Mouse (Mus musculus): ENCODE results near the gene Tbc1d21. TPM values are rescaled to one million over a fixed set of nuclear protein-coding genes. Genes with fewer than 3 reads are reported as not detected.

The Tbc1d21 gene
- polyA plus RNA-seq, 1 experiment from 2014 or later, result not detected

DNA sequence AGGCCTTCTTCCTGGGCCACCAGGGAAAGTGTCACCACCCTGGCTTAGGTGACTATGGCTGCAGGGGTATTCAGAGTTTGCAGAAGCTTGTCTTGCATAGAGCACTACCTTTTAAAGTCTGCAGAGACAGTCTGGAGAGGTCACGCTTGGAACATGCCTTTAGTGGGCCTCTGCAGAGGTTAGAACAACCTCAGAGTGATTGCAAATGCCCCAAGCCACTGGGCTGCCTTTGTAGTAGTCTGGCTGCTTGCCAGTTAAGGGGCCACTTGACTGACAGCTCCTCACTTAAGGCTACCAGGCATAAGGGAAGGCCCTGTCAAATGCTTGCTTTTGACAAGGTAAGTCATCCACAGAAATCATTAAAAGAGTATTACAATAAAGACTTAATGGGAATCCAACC is 42.9 kb downstream of the Tbc1d21 start:
- Histone ChIP-seq H3K36me3 (ENCODE audit: control insufficient read depth, insufficient read depth, low read length) (no peaks in the 10 kb centered on the region), H3K4me2 (ENCODE audit: low read depth) (no peak overlapping the region), H3K4me1 (ENCODE audit: control insufficient read depth, insufficient read depth, low read length) (no peaks in the 10 kb centered on the region), H3K27me3 (ENCODE audit: control insufficient read depth, insufficient read depth, low read length) (no peaks in the 10 kb centered on the region), H3K9me3 (ENCODE audit: control insufficient read depth, low read length) (no peaks in the 10 kb centered on the region), H3K9ac (ENCODE audit: low read length) (no peak overlapping the region), H3K4me3 (ENCODE audit: low read depth, low read length) (no peak overlapping the region), H3K27ac (ENCODE audit: low read depth, low read length) (no peak overlapping the region)
- ATAC-seq (ENCODE audit: insufficient read depth, low FRiP score, low TSS enrichment) (no peak), DNase-seq (ENCODE audit: low spot score) (no peak)
- 54% methylated on average over 1 of the region's 1 CpGs for WGBS

DNA sequence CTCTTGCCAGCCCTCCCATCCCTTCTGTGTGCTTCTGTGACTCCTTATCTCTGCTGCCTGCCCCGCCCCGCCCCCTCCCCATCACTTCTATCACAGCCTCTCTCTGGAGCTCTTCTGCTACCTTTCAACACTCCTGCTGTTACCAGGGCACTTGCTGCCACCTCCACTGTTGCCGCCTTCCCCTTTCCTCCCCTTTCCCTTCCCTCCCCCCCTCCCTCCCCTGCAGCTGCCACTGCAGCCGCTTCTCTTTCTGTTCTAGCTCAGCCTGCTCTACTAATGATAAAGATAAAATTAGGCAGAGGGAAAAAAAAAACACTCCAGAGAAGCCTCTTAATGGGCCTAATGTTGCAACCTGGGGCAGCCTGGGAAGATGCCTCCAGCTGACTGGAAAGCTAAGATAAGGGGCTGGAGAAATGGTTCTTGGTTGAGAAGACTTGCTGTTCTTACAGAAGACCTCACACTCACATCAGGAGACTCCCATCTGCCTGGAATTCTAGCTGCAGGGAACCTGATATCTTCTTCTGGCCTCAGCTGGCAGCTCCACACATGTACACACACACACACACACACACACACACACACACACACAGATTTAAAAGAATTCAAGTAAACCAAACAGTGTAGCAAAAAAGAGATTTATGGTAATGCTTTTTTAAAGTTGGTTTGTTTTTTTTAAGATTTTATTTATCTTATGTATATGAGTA is 43.6 kb downstream of the Tbc1d21 start:
- no peaks in the 10 kb centered on the region for H3K4me1 ChIP-seq (ENCODE audit: control insufficient read depth, insufficient read depth, low read length)
- DNase-seq (ENCODE audit: low spot score), result no peak
- no peaks in the 10 kb centered on the region for H3K27me3 ChIP-seq (ENCODE audit: control insufficient read depth, insufficient read depth, low read length)
- H3K4me3 ChIP-seq (ENCODE audit: low read depth, low read length), result no peak overlapping the region
- ATAC-seq (ENCODE audit: insufficient read depth, low FRiP score, low TSS enrichment), result no peak
- no peak overlapping the region for H3K27ac ChIP-seq (ENCODE audit: low read depth, low read length)
- H3K36me3 ChIP-seq (ENCODE audit: control insufficient read depth, insufficient read depth, low read length), result no peaks in the 10 kb centered on the region
- no peak overlapping the region for H3K4me2 ChIP-seq (ENCODE audit: low read depth)
- no peaks in the 10 kb centered on the region for H3K9me3 ChIP-seq (ENCODE audit: control insufficient read depth, low read length)
- H3K9ac ChIP-seq (ENCODE audit: low read length), result no peak overlapping the region
- 33% methylated on average over 4 of the region's 4 CpGs for WGBS

DNA sequence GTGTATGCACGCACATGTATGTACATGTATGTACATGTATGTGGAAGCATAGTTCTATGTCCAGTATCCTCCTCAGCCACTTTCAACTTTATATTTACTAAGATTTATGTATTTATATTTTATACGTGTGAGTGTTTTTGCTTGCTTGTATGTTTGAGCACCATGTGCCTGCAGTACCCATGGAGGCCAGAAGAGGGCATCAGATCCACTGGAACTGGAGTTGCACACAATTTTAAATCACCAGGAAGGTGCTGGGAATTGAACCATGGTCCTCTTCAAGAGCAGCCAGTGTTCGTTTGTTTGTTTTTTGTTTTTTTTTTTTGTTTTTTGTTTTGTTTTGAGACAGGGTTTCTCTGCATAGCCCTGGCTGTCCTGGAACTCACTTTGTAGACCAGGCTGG is 48.6 kb downstream of the Tbc1d21 start:
- Histone ChIP-seq H3K4me3 (ENCODE audit: low read depth, low read length) (no peak overlapping the region), H3K4me2 (ENCODE audit: low read depth) (no peak overlapping the region), H3K9ac (ENCODE audit: low read length) (no peak overlapping the region), H3K27me3 (ENCODE audit: control insufficient read depth, insufficient read depth, low read length) (no peaks in the 10 kb centered on the region), H3K27ac (ENCODE audit: low read depth, low read length) (no peak overlapping the region), H3K4me1 (ENCODE audit: control insufficient read depth, insufficient read depth, low read length) (no peaks in the 10 kb centered on the region), H3K9me3 (ENCODE audit: control insufficient read depth, low read length) (no peaks in the 10 kb centered on the region), H3K36me3 (ENCODE audit: control insufficient read depth, insufficient read depth, low read length) (no peaks in the 10 kb centered on the region)
- WGBS, result 91% methylated on average over 3 of the region's 3 CpGs
- DNase-seq (ENCODE audit: low spot score) (no peak), ATAC-seq (ENCODE audit: insufficient read depth, low FRiP score, low TSS enrichment) (no peak)

DNA sequence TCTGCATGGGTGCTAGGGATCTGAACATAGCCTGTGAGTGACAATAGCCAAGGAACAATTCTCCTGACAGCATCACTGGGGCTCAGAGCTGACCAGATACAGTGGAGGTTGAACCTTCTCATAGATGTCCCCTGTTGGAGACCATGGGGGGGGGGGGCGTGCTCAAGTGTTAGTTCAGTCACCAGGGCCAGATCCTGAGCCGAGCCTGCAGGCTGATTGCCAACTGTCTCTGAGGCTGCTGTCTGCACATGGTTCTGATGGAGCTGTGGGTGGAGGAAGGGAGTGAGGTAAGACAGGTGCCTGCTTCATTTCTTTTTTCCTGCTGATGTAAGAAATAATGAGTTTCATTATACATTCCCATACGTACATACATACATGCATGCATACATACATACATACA is 51.9 kb downstream of the Tbc1d21 start:
- Histone ChIP-seq H3K4me1 (ENCODE audit: control insufficient read depth, insufficient read depth, low read length) (no peaks in the 10 kb centered on the region; the same call in 1 of the 2 replicates), H3K27ac (ENCODE audit: low read depth, low read length) (no peak overlapping the region), H3K4me3 (ENCODE audit: low read depth, low read length) (no peak overlapping the region), H3K27me3 (ENCODE audit: control insufficient read depth, insufficient read depth, low read length) (no peaks in the 10 kb centered on the region; the same call in 1 of the 2 replicates), H3K9me3 (ENCODE audit: control insufficient read depth, low read length) (no peaks in the 10 kb centered on the region), H3K36me3 (ENCODE audit: control insufficient read depth, insufficient read depth, low read length) (no peaks in the 10 kb centered on the region), H3K4me2 (ENCODE audit: low read depth) (no peak overlapping the region), H3K9ac (ENCODE audit: low read length) (no peak overlapping the region)
- ATAC-seq (ENCODE audit: insufficient read depth, low FRiP score, low TSS enrichment), result no peak
- WGBS, result 87% methylated on average over 3 of the region's 3 CpGs
- no peak for DNase-seq (ENCODE audit: low spot score)

DNA sequence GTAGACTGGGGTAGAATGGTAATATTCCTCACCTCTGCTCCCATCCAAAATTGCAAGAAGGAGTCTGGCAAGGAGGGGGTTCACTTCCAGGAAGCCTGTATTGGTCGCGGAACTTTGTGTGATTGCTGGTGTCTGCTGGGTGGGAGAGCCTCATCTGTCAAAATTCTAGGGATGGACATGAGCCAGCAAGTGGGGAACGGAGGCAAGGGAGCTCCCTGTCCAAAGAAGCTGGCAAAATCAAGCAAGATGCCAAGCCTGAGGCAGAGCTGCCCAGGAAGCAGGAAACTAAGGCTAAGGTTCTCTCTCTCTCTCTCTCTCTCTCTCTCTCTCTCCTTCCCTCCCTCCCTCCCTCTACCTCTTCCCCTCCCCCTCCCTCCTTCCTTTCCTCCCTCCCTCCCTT is 52.9 kb downstream of the Tbc1d21 start:
- H3K4me3 ChIP-seq (ENCODE audit: low read depth, low read length), result no peak overlapping the region
- H3K27me3 ChIP-seq (ENCODE audit: control insufficient read depth, insufficient read depth, low read length), result peaks cover 7% of the 10 kb centered on the region
- DNase-seq (ENCODE audit: low spot score), result no peak
- H3K9me3 ChIP-seq (ENCODE audit: control insufficient read depth, low read length), result no peaks in the 10 kb centered on the region
- no peak overlapping the region for H3K27ac ChIP-seq (ENCODE audit: low read depth, low read length)
- H3K36me3 ChIP-seq (ENCODE audit: control insufficient read depth, insufficient read depth, low read length), result no peaks in the 10 kb centered on the region
- no peak for ATAC-seq (ENCODE audit: insufficient read depth, low FRiP score, low TSS enrichment)
- H3K4me1 ChIP-seq (ENCODE audit: control insufficient read depth, insufficient read depth, low read length), result peaks cover 2% of the 10 kb centered on the region; the same call in 1 of the 2 replicates
- H3K4me2 ChIP-seq (ENCODE audit: low read depth), result no peak overlapping the region
- 83% methylated on average over 3 of the region's 3 CpGs for WGBS
- no peak overlapping the region for H3K9ac ChIP-seq (ENCODE audit: low read length)

DNA sequence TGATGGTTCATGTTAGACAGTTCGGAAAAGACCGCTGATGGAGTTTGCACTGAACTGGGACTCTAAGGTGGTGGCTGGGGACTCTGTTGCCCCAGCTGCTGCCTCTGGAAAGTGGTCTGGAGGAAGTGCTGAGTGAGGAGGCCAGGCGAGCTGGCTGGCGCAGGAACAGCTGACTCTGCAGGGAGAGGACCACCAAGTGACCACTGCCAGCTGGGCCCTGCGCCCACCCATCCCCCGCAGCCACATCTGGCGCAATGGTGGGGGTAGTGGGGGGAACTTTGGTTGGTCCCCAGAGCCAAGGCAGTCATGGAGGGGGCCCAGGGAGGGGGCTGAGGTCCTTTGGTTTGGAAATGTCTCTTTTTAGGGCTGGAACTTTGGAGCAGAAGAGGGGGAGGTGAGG is 53.5 kb downstream of the Tbc1d21 start:
- H3K4me1 ChIP-seq (ENCODE audit: control insufficient read depth, insufficient read depth, low read length), result peaks cover 2% of the 10 kb centered on the region
- 49% methylated on average over 7 of the region's 7 CpGs for WGBS
- H3K27ac ChIP-seq (ENCODE audit: low read depth, low read length), result no peak overlapping the region
- H3K36me3 ChIP-seq (ENCODE audit: control insufficient read depth, insufficient read depth, low read length), result no peaks in the 10 kb centered on the region
- H3K4me2 ChIP-seq (ENCODE audit: low read depth), result no peak overlapping the region
- H3K9ac ChIP-seq (ENCODE audit: low read length), result no peak overlapping the region
- no peak for DNase-seq (ENCODE audit: low spot score)
- no peaks in the 10 kb centered on the region for H3K9me3 ChIP-seq (ENCODE audit: control insufficient read depth, low read length)
- no peak for ATAC-seq (ENCODE audit: insufficient read depth, low FRiP score, low TSS enrichment)
- H3K27me3 ChIP-seq (ENCODE audit: control insufficient read depth, insufficient read depth, low read length), result peaks cover 12% of the 10 kb centered on the region
- no peak overlapping the region for H3K4me3 ChIP-seq (ENCODE audit: low read depth, low read length)

DNA sequence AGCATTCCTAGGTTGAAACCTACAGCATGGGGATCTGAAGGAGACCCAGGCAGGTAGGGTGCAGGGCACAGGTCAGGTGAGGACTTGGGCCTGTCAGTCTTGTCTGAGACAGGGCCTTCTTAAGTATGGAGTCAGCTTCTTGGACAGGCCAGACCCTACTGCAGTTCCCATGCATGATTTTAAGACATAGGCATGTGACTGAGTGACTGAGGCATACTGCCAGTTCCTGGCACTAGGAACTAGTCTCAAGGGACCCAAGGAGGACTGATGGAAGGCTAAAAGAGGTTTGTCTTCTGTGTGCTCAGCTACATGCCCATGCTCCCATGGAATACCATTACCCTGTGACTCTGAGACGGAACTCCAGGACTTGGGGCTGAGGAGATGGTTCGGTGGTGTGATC is 54.4 kb downstream of the Tbc1d21 start:
- 90% methylated on average over 2 of the region's 2 CpGs for WGBS
- no peak overlapping the region for H3K27ac ChIP-seq (ENCODE audit: low read depth, low read length)
- no peak for ATAC-seq (ENCODE audit: insufficient read depth, low FRiP score, low TSS enrichment)
- H3K27me3 ChIP-seq (ENCODE audit: control insufficient read depth, insufficient read depth, low read length), result peaks cover 18% of the 10 kb centered on the region
- no peak overlapping the region for H3K4me2 ChIP-seq (ENCODE audit: low read depth)
- H3K4me3 ChIP-seq (ENCODE audit: low read depth, low read length), result no peak overlapping the region
- no peaks in the 10 kb centered on the region for H3K9me3 ChIP-seq (ENCODE audit: control insufficient read depth, low read length)
- no peak for DNase-seq (ENCODE audit: low spot score)
- H3K4me1 ChIP-seq (ENCODE audit: control insufficient read depth, insufficient read depth, low read length), result peaks cover 2% of the 10 kb centered on the region
- no peaks in the 10 kb centered on the region for H3K36me3 ChIP-seq (ENCODE audit: control insufficient read depth, insufficient read depth, low read length)
- no peak overlapping the region for H3K9ac ChIP-seq (ENCODE audit: low read length)

DNA sequence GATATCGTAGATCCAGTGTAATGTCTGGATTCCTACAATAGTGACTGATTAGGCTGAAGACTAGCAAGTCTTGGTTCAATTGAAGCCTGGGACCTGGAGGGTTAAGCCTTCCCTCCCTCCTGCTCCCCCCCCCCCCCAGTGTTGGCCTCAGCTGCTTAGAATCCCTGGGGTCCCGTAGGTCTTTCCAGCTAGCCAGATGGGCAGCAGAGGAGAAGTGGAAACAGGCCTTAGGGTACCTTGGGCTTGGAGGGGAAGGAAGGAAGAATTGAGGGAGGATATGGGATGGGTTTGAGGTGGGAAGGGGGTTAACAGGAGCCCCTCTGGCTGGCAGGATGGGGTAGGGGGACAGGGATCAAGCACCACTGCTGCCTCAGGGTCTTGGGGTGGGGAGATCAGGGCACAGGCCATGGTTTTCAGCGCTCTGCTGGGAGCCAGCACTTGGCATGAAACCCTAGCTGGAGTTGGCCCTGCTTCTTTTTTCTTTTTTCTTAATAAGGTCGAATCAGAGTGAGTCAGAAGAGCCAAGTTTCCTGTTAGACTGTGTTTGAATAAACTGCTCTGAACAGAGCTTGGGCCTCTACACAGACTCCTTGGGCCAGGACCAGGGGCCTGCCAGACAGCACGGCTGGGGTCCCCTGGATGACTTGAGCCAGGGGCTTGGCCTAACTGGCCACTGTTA is 55.4 kb downstream of the Tbc1d21 start:
- no peak overlapping the region for H3K4me3 ChIP-seq (ENCODE audit: low read depth, low read length)
- peak overlapping the region; percentile 24; the same call in 1 of the 2 replicates for H3K27ac ChIP-seq (ENCODE audit: low read depth, low read length)
- peaks cover 2% of the 10 kb centered on the region for H3K4me1 ChIP-seq (ENCODE audit: control insufficient read depth, insufficient read depth, low read length)
- H3K27me3 ChIP-seq (ENCODE audit: control insufficient read depth, insufficient read depth, low read length), result peaks cover 18% of the 10 kb centered on the region
- H3K4me2 ChIP-seq (ENCODE audit: low read depth), result no peak overlapping the region
- no peak overlapping the region for H3K9ac ChIP-seq (ENCODE audit: low read length)
- DNase-seq (ENCODE audit: low spot score), result peak; percentile 54
- WGBS, result 56% methylated on average over 5 of the region's 5 CpGs
- no peak for ATAC-seq (ENCODE audit: insufficient read depth, low FRiP score, low TSS enrichment)
- no peaks in the 10 kb centered on the region for H3K36me3 ChIP-seq (ENCODE audit: control insufficient read depth, insufficient read depth, low read length)
- H3K9me3 ChIP-seq (ENCODE audit: control insufficient read depth, low read length), result no peaks in the 10 kb centered on the region

DNA sequence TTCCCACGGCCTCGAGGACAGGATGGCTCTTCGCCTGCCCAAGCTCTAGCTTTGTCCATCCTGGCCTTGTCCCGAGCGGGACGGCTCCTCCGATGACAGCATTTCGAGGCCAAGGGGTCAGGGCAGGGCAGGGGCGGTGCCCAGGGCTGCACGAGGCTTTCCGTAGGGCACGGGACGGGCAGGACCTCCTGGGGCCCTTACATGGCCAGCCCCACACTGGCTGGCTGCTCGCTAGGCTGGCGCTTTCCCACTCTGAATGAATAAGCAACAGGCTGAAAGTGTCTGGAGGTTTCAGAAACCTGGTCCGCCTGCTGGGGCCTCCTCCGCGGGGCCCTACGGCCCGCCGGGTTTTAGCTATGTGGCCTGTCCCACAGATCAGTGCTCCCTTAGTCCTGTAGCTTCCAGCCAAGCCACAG is 57.3 kb downstream of the Tbc1d21 start, which contains the start of gene Loxl1:
TSS of gene Loxl1 (minus strand) at position 243 of the 416 bp plus-strand sequence.
- Histone ChIP-seq H3K27ac (ENCODE audit: low read depth, low read length) (no peak within 1 kb of the TSS), H3K36me3 (ENCODE audit: control insufficient read depth, insufficient read depth, low read length) (no peaks in the 10 kb centered on the region), H3K4me2 (ENCODE audit: low read depth) (peak within 1 kb of the TSS; percentile 50), H3K27me3 (ENCODE audit: control insufficient read depth, insufficient read depth, low read length) (peaks cover 18% of the 10 kb centered on the region), H3K9me3 (ENCODE audit: control insufficient read depth, low read length) (no peaks in the 10 kb centered on the region), H3K9ac (ENCODE audit: low read length) (peak within 1 kb of the TSS; percentile 27), H3K4me3 (ENCODE audit: low read depth, low read length) (peak within 1 kb of the TSS; percentile 30), H3K4me1 (ENCODE audit: control insufficient read depth, insufficient read depth, low read length) (peaks cover 2% of the 10 kb centered on the region)
- DNase-seq (ENCODE audit: low spot score), result peak; percentile 75
- peak; percentile 48; the same call in 1 of the 2 replicates for ATAC-seq (ENCODE audit: insufficient read depth, low FRiP score, low TSS enrichment)
- 0% methylated on average over 21 of the region's 21 CpGs for WGBS
